25 mouse cellular contexts compared by ENCODE assay signal in genomic region chr15:100684450-100684849, GRCm38 (mm10). TPM values are rescaled to one million over a fixed set of nuclear protein-coding genes. Genes with fewer than 3 reads are reported as not detected.
DNase-seq lines count a peak whose midpoint lies in the region; ATAC-seq and TF ChIP-seq lines count a peak whose summit lies in the region.
"Had no signal": no experiment of that assay in that cellular context is flagged by ENCODE, and none has a peak within 500 bp of the region (broad histone marks: within the 10 kb centered on the region; RNA-seq: fewer than 3 reads in every experiment).

No protein-coding gene starts in this region.

- TF ChIP-seq CTCF in liver, postnatal 0 days (IDR thresholded peaks at IDR 0.05; ENCODE audit: low read depth) = no peak

- no peak overlapping the region for H3K27ac ChIP-seq in heart, embryonic 13.5 days (replicated peaks)
- no peak overlapping the region for H3K27ac ChIP-seq in liver, embryonic 11.5 days (ENCODE audit: low read depth, low read length)
- no peak overlapping the region for H3K27ac ChIP-seq in ES-E14 (ENCODE audit: insufficient read depth, low read depth, low read length, poor library complexity, severe bottlenecking)
- peak overlapping the region; percentile 71 for H3K27ac ChIP-seq in liver, postnatal 0 days (ENCODE audit: low read depth)
- H3K27ac ChIP-seq: embryonic facial prominence, embryonic 10.5 days; forebrain, embryonic 10.5 days; heart, embryonic 10.5 days; hindbrain, embryonic 10.5 days; intestine, embryonic 15.5 days; layer of hippocampus, adult 2 months; liver, embryonic 14.5 days; macrophage; midbrain, embryonic 15.5 days; neural tube, embryonic 12.5 days had no signal

- no peak overlapping the region for H3K9ac ChIP-seq in heart, embryonic 13.5 days
- H3K9ac ChIP-seq in liver, embryonic 11.5 days (ENCODE audit: low read depth, low read length) = no peak overlapping the region
- H3K9ac ChIP-seq in ES-E14 (ENCODE audit: insufficient read depth, low read depth, low read length, poor library complexity, severe bottlenecking) = no peak overlapping the region
- peak overlapping the region; percentile 42; the same call in 1 of the 2 replicates for H3K9ac ChIP-seq in liver, postnatal 0 days (replicated peaks)
- H3K9ac ChIP-seq: intestine, embryonic 15.5 days; liver, embryonic 14.5 days; midbrain, embryonic 15.5 days; neural tube, embryonic 12.5 days had no signal

- no peaks in the 10 kb centered on the region for H3K36me3 ChIP-seq in heart, embryonic 13.5 days
- no peaks in the 10 kb centered on the region for H3K36me3 ChIP-seq in liver, embryonic 11.5 days (ENCODE audit: control insufficient read depth, insufficient read depth, low read length)
- no peaks in the 10 kb centered on the region for H3K36me3 ChIP-seq in ES-E14 (ENCODE audit: control insufficient read depth, insufficient read depth, low read length, poor library complexity, severe bottlenecking)
- H3K36me3 ChIP-seq in liver, postnatal 0 days (replicated peaks; ENCODE audit: insufficient read depth, low read length) = no peaks in the 10 kb centered on the region
- H3K36me3 ChIP-seq: embryonic facial prominence, embryonic 10.5 days; forebrain, embryonic 10.5 days; heart, embryonic 10.5 days; hindbrain, embryonic 10.5 days; intestine, embryonic 15.5 days; midbrain, embryonic 15.5 days; neural tube, embryonic 12.5 days had no signal

- H3K9me3 ChIP-seq in heart, embryonic 13.5 days = no peaks in the 10 kb centered on the region
- no peaks in the 10 kb centered on the region for H3K9me3 ChIP-seq in liver, embryonic 11.5 days (ENCODE audit: control insufficient read depth, low read length)
- H3K9me3 ChIP-seq in ES-E14 (ENCODE audit: control insufficient read depth, insufficient read depth, low read depth, low read length) = no peaks in the 10 kb centered on the region
- no peaks in the 10 kb centered on the region for H3K9me3 ChIP-seq in liver, postnatal 0 days (ENCODE audit: low read length)
- H3K9me3 ChIP-seq: embryonic facial prominence, embryonic 10.5 days; forebrain, embryonic 10.5 days; heart, embryonic 10.5 days; hindbrain, embryonic 10.5 days; intestine, embryonic 15.5 days; midbrain, embryonic 15.5 days; neural tube, embryonic 12.5 days had no signal

- DNase-seq in heart, adult 18-20 months = no peak
- DNase-seq in liver, embryonic 11.5 days (ENCODE audit: low spot score) = no peak
- no peak for DNase-seq in liver
- no peak for DNase-seq in ES-E14 (ENCODE audit: low read depth, low spot score)
- no peak for DNase-seq in liver, postnatal 0 days
- DNase-seq in urinary bladder, postnatal 4 days (ENCODE audit: low spot score in 2 of 2) = no peak
- DNase-seq in layer of hippocampus, postnatal 36 days = no peak
- DNase-seq: adrenal gland, adult 2 months; cerebellum, adult 11-12 months; cerebellum, postnatal 10 days; kidney, postnatal 25 days; thymus, postnatal 14 days had no signal

- H3K4me3 ChIP-seq in heart, embryonic 13.5 days = no peak overlapping the region
- H3K4me3 ChIP-seq in liver, embryonic 11.5 days (ENCODE audit: low read depth, low read length) = no peak overlapping the region
- peak overlapping the region; percentile 11 to 29; a peak in 1 of 4 replicates for H3K4me3 ChIP-seq in ES-E14 (ENCODE audit: insufficient read depth in 1 of 2, low read depth in 1 of 2, low read length in 2 of 2, poor library complexity in 1 of 2, severe bottlenecking in 1 of 2)
- H3K4me3 ChIP-seq in liver, postnatal 0 days (ENCODE audit: low read depth, low read length) = peak overlapping the region; percentile 27
- H3K4me3 ChIP-seq: embryonic facial prominence, embryonic 10.5 days; forebrain, embryonic 10.5 days; heart, embryonic 10.5 days; hindbrain, embryonic 10.5 days; intestine, embryonic 15.5 days; layer of hippocampus, adult 2 months; midbrain, embryonic 15.5 days; neural tube, embryonic 12.5 days had no signal

- in situ Hi-C loops in ES-E14 (cut with MboI; ENCODE audit: low sequenced_read_pairs in 2 of 2, unreplicated experiment in 2 of 2) = no loop called here

- peak overlapping the region; percentile 4; the same call in 1 of the 2 replicates for H3K4me2 ChIP-seq in heart, embryonic 13.5 days
- H3K4me2 ChIP-seq in liver, embryonic 11.5 days = peak overlapping the region; percentile 49
- peak overlapping the region; percentile 64 for H3K4me2 ChIP-seq in liver, postnatal 0 days (ENCODE audit: low read depth, low read length)
- H3K4me2 ChIP-seq: midbrain, embryonic 15.5 days; neural tube, embryonic 12.5 days had no signal

- TF ChIP-seq EP300 in liver, postnatal 0 days (IDR thresholded peaks at IDR 0.05; ENCODE audit: low read depth) = no peak

- no peak for ATAC-seq in heart, embryonic 13.5 days (ENCODE audit: extremely low read depth, insufficient number of reproducible peaks, low FRiP score, low TSS enrichment)
- ATAC-seq in liver, embryonic 11.5 days (replicated peaks; ENCODE audit: low FRiP score) = no peak
- ATAC-seq in liver, postnatal 0 days = peak; percentile 50
- ATAC-seq: hindbrain, embryonic 16.5 days; intestine, embryonic 15.5 days; midbrain, embryonic 15.5 days; Patski had no signal

- peaks cover 21% of the 10 kb centered on the region for H3K4me1 ChIP-seq in heart, embryonic 13.5 days
- peaks cover 36% of the 10 kb centered on the region for H3K4me1 ChIP-seq in liver, embryonic 11.5 days (replicated peaks; ENCODE audit: control insufficient read depth, insufficient read depth, low read length)
- H3K4me1 ChIP-seq in ES-E14 (ENCODE audit: control insufficient read depth in 2 of 2, insufficient read depth in 2 of 2, low read length in 2 of 2, poor library complexity in 1 of 2) = peaks cover 0 to 11% of the 10 kb centered on the region in 2 experiments; a peak in 2 of 4 replicates
- H3K4me1 ChIP-seq in liver, postnatal 0 days (ENCODE audit: insufficient read depth) = peaks cover 31% of the 10 kb centered on the region
- H3K4me1 ChIP-seq: midbrain, embryonic 15.5 days had no signal

- H3K27me3 ChIP-seq in heart, embryonic 13.5 days (replicated peaks) = peaks cover 15% of the 10 kb centered on the region
- H3K27me3 ChIP-seq in liver, embryonic 11.5 days (replicated peaks; ENCODE audit: control insufficient read depth, insufficient read depth, low read length) = no peaks in the 10 kb centered on the region
- H3K27me3 ChIP-seq in liver, postnatal 0 days (ENCODE audit: insufficient read depth, low read length) = no peaks in the 10 kb centered on the region
- H3K27me3 ChIP-seq: intestine, embryonic 15.5 days; neural tube, embryonic 12.5 days; Patski had no signal

- 42% methylated on average over 10 of the region's 10 CpGs for WGBS in heart, embryonic 13.5 days
- WGBS in liver, embryonic 11.5 days = 52% methylated on average over 10 of the region's 10 CpGs
- 49% methylated on average over 10 of the region's 10 CpGs for WGBS in liver, postnatal 0 days (ENCODE audit: insufficient replicate concordance)

TF ChIP-seq in ES-E14, 5 proteins besides CTCF, POLR2A, EP300 and RAD21:
- TF ChIP-seq CHD2 (IDR thresholded peaks at IDR 0.05; ENCODE audit: low read depth, low read length) (no peak), ZNF384 (IDR thresholded peaks at IDR 0.05; ENCODE audit: low read depth, low read length) (no peak), ZC3H11A (IDR thresholded peaks at IDR 0.05; ENCODE audit: borderline replicate concordance, low read depth, low read length) (no peak), MAFK (IDR thresholded peaks at IDR 0.05; ENCODE audit: insufficient read depth, low read depth, low read length) (no peak), HCFC1 (IDR thresholded peaks at IDR 0.05; ENCODE audit: borderline replicate concordance, insufficient read depth, low read length) (no peak)
TF ChIP-seq in ES-E14: peak in this region for 0.

RNA-seq across cellular contexts. Expression of gene Cela1, which starts 3.3 kb away (rescaled TPM):
- 1.7 TPM in 2 replicates for polyA plus RNA-seq in heart, embryonic 13.5 days (2015; fragmentation: Nextera tagmentation; extraction: Ambion mirVana)
- total RNA-seq in heart, adult 18-20 months (2021) = 1 to 10 TPM; 1.3 TPM
- polyA plus RNA-seq in liver, embryonic 11.5 days (2014; fragmentation: Nextera tagmentation; extraction: Ambion mirVana) = 10.5 and 13.7 TPM in 2 replicates
- total RNA-seq in ES-E14 (2012; rRNA removed) = 2.4 and 3.3 TPM in 2 replicates
- 29.5 and 31.5 TPM in 2 replicates for polyA plus RNA-seq in liver, postnatal 0 days (2015; fragmentation: Nextera tagmentation; extraction: Ambion mirVana)
- total RNA-seq in layer of hippocampus, postnatal 36 days (2021) = 1 to 10 TPM; 1.8 to 2.3 TPM

RNA-seq across cellular contexts. Expression of gene Bin2, which starts 15.1 kb away (rescaled TPM):
- polyA plus RNA-seq in heart, embryonic 13.5 days (2015; fragmentation: Nextera tagmentation; extraction: Ambion mirVana) = 2.9 and 3.2 TPM in 2 replicates
- total RNA-seq in heart, adult 18-20 months (2021) = 1 to 10 TPM; 1.6 to 5.1 TPM
- polyA plus RNA-seq in liver, embryonic 11.5 days (2014; fragmentation: Nextera tagmentation; extraction: Ambion mirVana) = 56.6 and 62.1 TPM in 2 replicates
- total RNA-seq in ES-E14 (2012; rRNA removed) = 7.9 and 12.5 TPM in 2 replicates
- 16.2 and 20.3 TPM in 2 replicates for polyA plus RNA-seq in liver, postnatal 0 days (2015; fragmentation: Nextera tagmentation; extraction: Ambion mirVana)
- 1 to 10 TPM; 5.3 to 5.6 TPM for total RNA-seq in layer of hippocampus, postnatal 36 days (2021)
- polyA plus RNA-seq: Patski had no signal

RNA-seq across cellular contexts. Expression of gene Galnt6, which starts 44.7 kb away (rescaled TPM):
- polyA plus RNA-seq in heart, embryonic 13.5 days (2015; fragmentation: Nextera tagmentation; extraction: Ambion mirVana) = 0.09 and 0.13 TPM in 2 replicates
- total RNA-seq in heart, adult 18-20 months (2021) = 1 to 10 TPM in 1 of 2 experiments, under 1 TPM in 1; 0.62 to 1.3 TPM
- polyA plus RNA-seq in liver, embryonic 11.5 days (2014; fragmentation: Nextera tagmentation; extraction: Ambion mirVana) = 1.2 and 1.6 TPM in 2 replicates
- 18.2 and 39.0 TPM in 2 replicates for total RNA-seq in ES-E14 (2012; rRNA removed)
- 1.3 and 1.6 TPM in 2 replicates for polyA plus RNA-seq in liver, postnatal 0 days (2015; fragmentation: Nextera tagmentation; extraction: Ambion mirVana)
- 1 to 10 TPM; 5.5 to 6.0 TPM for total RNA-seq in layer of hippocampus, postnatal 36 days (2021)
- polyA plus RNA-seq: forebrain, embryonic 10.5 days had no signal

RNA-seq across cellular contexts. Expression of gene Smagp, which starts 47.7 kb away (rescaled TPM):
- 15.3 and 16.0 TPM in 2 replicates for polyA plus RNA-seq in heart, embryonic 13.5 days (2015; fragmentation: Nextera tagmentation; extraction: Ambion mirVana)
- 10 to 100 TPM; 11.3 to 18.5 TPM for total RNA-seq in heart, adult 18-20 months (2021)
- polyA plus RNA-seq in liver, embryonic 11.5 days (2014; fragmentation: Nextera tagmentation; extraction: Ambion mirVana) = 14.1 and 15.6 TPM in 2 replicates
- 20.0 and 27.3 TPM in 2 replicates for total RNA-seq in ES-E14 (2012; rRNA removed)
- polyA plus RNA-seq in liver, postnatal 0 days (2015; fragmentation: Nextera tagmentation; extraction: Ambion mirVana) = 21.7 and 24.8 TPM in 2 replicates
- total RNA-seq in layer of hippocampus, postnatal 36 days (2021) = 1 to 10 TPM; 1.7 to 2.1 TPM

Comparison
In these comparisons a context has a peak if more than half of its experiments do, and no peak if none do; other contexts are left out.
1. H3K4me3 ChIP-seq: peak in ES-E14 (2 of 2) and liver, postnatal 0 days (single experiment); none in heart, embryonic 13.5 days (single experiment) and liver, embryonic 11.5 days (single experiment).
2. H3K4me2 ChIP-seq: peak in every context shown above with its lines; median percentile 64 in liver, postnatal 0 days; 49 in liver, embryonic 11.5 days; 4 in heart, embryonic 13.5 days.